Mouse (Mus musculus) heart, adult 9 months (tissue): ENCODE results near the gene Lhfpl1.
A peak's percentile ranks its signal among the peaks of the same experiment; 100 is the strongest.
"Not testable (repeated sequence)": the region's sequence is repeated elsewhere in the genome, so short reads cannot be mapped to it uniquely, and the experiment has no call there.

Experiments
- DNase-seq, 2 experiments: peaks; one replicate each; pipeline ENCODE4 v3.0.0; 2022; ENCODE audit warnings: low spot score in 2 of 2

Lhfpl1 gene

DNA sequence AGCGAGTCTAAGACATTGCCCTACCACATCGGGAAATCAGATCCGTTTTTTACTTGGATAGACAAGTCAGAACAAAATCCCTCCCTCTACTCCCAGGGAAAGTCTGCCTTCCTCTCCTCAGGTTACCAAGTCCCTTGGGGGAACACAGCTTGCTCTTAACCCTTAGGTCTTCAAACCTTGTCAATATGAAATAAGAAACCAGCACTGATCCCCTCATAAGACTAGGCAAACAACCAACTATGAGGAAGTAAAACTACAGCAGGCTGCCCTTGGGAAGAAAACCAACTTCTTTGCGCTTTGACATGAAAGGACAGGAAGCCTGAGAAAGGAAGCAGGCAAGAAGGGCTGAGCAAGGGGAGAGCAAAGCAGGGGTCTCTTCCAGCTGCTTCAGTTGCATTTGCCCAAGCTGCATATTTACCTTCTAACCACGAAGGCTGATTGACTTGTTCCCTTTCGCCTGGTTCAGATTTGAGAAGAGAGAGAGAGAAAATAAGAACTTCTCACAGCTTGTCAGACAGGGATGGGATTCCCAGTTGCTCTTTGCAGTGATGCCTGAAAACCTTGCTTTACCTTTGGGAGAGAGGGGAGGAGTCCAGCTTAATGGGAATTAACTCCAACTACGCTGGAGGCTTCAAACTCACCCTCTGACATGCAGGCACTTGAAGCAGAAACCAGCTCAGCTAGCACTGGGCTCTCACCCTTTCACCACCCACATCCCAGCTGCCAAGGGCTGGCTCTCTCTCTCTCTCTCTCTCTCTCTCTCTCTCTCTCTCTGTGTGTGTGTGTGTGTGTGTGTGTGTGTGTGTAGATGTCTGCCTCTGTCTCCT lies at the start of gene Lhfpl1:
Gene Lhfpl1 (minus strand): TSS at position 713 of the 827 bp plus-strand sequence.
- DNase-seq: no peak

DNA sequence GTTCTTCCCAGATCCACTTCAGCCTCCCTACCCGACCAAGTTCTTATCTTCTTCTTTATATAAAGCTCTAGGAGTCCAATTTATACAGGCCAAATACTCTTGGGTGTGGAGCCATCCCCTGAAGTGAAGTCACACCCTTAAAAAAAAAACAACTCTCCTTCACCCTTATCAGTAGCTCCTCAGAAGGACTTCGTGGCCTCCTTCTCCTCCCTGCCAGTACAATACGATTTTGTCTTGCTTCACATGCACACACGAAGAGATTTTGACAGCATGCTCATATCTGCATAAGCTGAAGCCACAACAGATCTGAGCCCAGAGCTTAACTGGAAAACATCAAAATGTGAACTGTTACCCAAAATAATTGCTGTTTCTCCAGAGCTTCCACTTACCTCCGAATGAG lies 22.9 kb upstream of the Lhfpl1 start:
- DNase-seq: no peak

DNA sequence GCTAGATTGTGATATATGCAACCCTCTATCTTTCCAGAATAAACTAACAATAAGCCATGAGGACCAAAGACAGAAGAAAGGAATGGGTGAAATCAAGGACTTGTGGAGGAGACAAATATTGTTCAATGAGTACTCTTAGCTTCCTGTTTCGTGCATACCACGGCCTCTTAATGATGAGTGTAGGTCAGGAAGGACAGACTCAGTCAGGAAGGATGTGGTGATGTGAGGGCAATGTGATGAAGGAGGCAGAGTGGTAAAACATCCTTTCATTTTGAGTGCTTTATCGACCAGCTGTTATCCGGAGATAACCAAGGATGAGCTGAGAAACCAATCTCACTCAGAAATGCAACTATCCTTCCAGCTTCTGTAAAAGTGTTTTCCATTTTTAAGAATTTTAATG lies 13.6 kb upstream of the Lhfpl1 start:
- DNase-seq: no peak

DNA sequence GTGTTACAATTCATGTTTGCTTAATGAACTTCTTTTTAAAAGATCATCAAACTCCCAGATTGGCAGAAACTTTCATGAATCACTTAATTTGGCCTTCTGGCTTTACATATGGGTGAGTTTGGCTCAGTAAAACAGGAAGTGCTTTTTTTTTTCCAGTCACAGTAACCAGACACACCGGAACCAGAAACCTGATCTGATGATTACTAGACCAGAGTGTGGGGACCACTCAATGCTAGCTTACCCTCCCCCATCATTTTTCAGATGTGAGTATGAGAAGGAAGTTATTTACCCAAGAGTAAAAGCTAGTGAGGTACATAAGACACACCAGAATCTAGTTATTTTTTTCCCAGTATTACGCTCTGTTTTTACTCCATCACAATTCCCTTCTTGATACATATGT lies 6.5 kb downstream of the Lhfpl1 start:
- DNase-seq: no peak

DNA sequence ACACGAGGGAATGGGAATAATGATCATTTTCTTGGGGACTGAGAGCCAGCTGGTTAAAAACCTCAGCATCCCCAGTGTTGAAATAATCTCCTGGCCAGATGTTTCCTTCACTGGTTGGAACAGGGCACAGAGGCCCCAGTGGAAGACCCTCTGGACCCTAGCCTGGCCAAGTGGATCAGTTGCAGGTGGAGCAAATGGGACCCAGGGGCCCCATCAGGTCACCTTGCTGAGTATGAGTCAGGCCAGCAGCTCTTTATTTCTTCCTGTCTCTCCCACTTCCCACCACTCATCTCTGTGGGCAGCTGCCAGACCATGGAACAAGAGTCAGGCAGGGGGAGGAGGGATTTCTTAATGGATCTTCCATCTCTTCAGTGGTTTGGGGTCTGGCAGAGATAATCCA lies 12.7 kb downstream of the Lhfpl1 start:
- DNase-seq: no peak

DNA sequence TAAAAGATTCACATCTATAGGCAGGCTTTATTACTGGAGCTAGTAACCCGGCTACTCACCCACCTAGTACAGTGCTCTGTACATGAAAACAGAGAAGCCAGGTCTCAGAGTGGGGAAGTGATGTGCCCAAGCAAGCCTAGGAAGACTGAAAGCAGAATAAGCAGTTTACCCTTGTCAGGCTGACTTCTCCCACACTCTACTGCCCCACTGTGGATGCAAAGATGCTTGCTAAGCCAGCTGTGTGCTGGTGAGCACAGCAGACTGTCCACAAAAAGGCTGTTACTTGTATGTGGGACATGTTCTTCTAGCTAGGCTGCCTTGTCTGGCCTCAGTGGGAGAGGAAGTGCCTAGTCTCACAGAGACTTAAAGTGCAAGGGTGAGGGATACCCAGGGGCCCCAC lies 40.3 kb downstream of the Lhfpl1 start:
- no peak for DNase-seq

DNA sequence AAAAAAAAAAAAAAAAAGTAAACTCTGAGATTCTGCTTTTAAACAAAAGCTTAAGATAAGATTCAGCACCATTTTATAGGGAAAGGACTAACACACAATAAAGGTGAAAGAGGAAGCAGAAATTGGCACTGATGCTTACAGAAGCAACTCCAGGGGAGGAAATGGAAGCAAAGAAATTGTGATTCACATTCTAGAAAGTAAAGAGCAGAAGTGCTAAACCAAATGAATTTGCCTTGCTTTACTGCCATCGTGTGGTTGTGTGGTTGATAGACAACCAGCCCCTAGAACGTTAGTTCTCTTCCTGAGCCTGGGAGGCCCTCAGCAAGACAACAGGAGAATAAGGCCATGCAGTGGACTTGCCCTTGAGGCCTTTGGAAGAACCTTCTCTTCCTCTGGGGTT lies 41.7 kb downstream of the Lhfpl1 start:
- DNase-seq: no peak

DNA sequence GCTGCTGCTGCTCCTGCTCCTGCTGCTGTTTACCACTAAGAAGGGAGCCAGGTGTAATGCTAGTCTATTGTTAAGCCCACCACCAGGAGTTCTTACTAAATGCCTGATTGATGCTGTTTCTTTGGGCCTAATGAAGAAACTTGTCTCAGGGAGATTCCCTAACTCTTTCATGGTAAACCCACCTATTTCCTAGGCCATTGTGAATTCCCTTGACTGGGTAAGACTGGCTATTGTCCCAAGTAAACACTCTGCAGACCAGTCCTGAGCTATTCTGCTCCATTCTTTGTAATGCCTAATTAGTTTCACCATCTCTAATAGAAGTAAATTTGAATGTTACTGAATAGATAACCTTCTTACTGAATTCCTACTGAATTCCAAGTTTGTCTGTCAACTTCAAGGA lies 48.7 kb downstream of the Lhfpl1 start:
- not testable (repeated sequence) for DNase-seq

DNA sequence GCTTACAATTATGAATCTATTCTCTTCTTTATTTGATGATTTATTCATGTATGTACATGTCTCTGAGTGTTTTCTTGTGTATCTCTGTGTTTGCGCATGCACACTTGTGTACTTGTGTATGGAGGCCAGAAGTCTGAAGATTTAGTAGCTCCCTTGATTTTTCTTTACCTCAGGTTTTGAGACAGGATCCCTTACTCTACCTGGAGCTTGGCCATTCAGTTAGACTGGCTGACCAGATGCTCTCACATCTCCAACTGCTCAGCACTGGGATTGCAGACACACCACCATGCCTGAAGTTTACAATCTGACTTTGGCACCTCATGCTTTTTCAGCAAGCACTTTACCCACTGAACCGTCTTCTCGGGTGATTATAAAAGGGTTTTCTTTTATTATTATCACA lies 76.7 kb downstream of the Lhfpl1 start:
- DNase-seq: no peak

DNA sequence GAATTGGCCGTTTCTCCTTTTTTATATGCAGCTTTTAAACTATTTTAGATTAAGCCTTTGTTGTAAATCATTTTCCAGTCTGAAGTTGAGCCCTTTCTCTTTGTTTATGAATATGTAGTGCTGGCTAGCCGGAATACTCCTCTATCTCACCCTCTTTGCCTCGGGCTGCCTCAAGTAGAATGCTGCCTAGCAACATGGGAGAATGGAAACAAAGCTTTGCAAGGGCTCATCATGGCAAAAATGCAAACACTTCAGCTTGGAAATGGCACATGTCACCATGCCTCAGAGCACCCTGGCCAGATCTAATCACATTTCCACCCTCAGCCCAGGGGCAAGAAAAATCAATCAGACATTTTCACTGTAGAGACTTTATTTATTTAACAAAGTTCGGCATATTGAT lies 77.1 kb downstream of the Lhfpl1 start:
- DNase-seq: no peak

DNA sequence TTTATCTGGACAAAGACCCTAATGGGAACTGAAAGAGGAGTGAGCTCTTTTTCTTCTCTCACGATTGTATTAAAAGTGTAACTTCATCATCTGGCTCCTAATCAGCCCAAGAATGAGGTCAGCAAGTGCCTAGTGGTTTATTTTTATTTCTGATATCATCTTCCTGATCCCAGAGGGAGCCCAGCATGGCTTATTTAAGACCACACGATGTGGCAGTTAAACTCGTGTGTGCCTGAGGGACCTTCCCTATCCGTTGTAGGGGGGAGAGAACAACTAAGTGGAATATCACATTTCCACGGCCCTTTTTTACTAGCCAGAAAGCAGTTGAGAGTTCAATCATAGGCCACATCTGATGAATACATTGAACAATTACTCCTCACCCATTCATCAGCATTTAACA lies 87.1 kb downstream of the Lhfpl1 start:
- DNase-seq: peak; percentile 0 to 8
